Mouse (Mus musculus) large intestine, adult 2 months (tissue): ENCODE results near the gene Sipa1l3. TPM values are rescaled to one million over a fixed set of nuclear protein-coding genes. Genes with fewer than 3 reads are reported as not detected.

Experiments used
- DNase-seq: peaks from one replicate; pipeline ENCODE4 v3.0.0-alpha.2; 2012; ENCODE audit warnings: low read depth, low spot score
- WGBS: fragments of 180-500 bp; shearing (Covaris S2); methylation state at CpG from one replicate; pipeline ENCODE4 v1.1.7; 2018; 5-methylcytosine and 5-hydroxymethylcytosine counted together
- polyA plus RNA-seq: library from polyadenylated mRNA; depleted of rRNA; stranded (reverse); fragments of >200 nt; gene quantifications from 2 replicates; pipeline ENCODE4 v1.2.3, GENCODE M21; 2012

Sipa1l3 gene
- polyA plus RNA-seq, 1 experiment = 46.5 TPM

DNA sequence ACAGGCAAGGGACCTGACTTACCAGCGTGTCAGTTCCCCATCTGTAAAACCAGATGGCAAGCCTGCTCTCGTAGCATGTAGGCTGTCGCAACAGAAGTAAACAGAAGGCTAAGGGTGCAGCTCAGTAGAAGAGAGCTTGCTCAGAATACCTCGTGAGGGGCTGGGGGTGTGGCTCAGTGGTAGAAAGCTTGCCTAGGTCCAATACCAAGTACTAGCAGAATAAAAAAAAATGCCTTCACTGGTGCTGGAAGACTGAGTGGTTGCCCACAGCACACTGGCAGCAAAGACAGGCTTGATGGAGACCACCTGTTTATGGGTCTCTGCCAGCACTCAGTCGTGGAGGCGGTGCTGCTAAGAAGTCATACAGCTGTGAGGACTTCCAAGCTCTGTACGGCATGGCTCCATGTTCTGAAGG lies 93.0 kb downstream of the Sipa1l3 start:
- DNase-seq = no peak
- WGBS = 29% methylated on average over 7 of the region's 7 CpGs

DNA sequence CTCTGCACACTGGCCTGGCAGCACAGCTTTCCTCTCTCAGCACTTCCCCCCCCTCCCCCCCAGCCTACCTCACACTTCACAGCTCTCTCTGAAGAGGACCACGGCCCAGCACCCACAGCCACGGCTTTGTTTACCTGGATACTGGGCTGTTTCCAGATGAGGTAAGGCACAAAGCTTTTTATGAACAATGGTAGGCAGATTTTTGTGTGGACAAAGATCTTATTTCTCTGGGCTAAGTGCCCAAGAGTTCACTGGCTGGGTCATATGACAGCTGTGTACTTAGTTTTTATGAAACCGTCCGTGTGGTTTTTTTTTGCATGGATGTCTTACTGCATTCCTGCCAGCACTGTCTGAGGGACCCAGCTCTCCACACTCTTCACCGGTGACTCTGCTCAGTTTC lies 93.8 kb downstream of the Sipa1l3 start:
- DNase-seq = no peak
- WGBS = 14% methylated on average over 5 of the region's 5 CpGs

DNA sequence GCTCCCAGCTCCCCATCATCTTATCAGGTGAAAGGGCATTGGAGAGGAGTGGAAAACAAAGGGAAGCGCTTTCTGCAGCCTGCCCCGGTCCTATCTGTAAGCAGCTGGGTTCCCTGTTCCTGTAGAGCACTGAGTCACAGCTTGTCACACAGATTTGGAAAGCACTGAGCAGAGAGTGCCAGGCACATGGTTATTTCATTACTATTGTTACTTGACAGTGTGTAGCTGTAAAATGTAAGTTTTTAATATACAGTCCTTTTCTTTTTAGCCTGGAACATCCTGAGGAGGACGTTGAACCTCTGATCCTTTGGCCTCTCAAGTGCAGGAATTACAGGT lies 96.6 kb downstream of the Sipa1l3 start:
- no peak for DNase-seq
- 77% methylated on average over 3 of the region's 3 CpGs for WGBS

DNA sequence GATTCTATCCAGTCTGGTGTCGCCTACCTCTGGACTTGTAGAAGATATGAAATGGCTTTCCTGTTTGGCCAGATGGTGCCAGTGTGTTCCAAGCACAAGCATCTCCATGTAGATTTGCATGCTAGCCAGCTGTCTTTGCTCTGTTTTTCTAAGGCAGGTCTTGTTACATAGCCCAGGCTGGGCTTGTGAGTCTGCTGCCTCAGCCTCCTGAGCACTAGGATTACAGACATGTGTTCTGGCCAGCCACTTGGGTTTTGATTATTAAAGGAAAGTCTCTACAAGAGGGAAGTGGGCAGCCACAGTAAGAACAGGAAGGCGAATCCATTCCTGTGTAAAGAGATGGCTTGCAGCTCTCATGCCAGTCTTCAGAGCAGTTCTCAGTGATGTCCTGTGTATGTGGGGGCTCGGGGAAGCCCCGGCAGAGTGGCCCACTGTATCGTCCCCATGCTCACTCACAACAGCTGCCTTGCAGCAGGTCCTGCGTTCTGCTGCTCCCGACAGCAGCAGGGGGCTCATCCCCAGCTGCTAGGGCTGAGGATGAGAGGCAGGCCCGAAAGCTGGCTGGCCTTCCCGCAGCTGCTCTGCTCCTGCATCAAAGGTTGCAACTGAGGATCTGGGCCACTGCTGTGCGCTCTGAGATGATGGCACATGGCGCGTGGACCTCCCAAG lies 97.1 kb downstream of the Sipa1l3 start:
- no peak for DNase-seq
- 78% methylated on average over 12 of the region's 12 CpGs for WGBS

DNA sequence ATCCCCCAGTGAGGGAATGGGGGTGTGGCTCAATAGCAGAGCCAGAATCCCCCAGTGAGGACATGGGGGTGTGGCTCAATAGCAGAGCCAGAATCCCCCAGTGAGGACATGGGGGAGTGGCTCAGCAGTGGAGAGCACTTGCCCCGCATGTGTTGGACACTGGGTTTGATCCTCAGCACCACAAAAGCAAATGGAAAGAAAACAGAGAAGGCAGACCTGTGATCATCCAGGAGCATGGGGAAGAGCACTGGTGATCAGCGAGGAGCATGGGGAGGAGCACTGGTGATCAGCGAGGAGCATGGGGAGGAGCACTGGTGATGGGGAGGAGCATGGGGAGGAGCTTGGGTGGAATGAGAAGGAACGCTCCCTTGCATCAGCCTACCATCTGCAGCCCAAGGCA lies 98.6 kb downstream of the Sipa1l3 start:
- WGBS = 77% methylated on average over 4 of the region's 4 CpGs

DNA sequence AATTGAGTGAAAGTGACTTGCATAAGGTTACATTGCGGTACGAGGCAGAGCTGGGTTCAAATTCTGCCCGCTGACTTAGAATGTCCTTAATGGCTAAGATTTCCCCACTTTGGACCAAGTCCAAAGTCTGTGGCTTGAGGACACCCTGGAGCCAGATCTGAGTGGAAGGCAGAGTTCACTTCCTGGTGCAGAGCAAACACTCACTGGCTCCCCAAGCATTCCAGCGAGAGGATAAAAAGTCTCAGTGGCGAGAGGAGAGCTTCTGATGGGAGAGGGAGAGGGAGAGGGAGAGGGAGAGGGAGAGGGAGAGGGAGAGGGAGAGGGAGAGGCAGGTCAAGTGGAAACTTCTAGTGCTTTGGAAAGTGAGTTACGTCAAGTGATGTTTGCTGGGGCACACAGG lies 100.2 kb downstream of the Sipa1l3 start:
- 22% methylated on average over 6 of the region's 6 CpGs for WGBS
- no peak for DNase-seq

More for the DNA sequence above, 98.6 kb downstream of the Sipa1l3 start:
- DNase-seq = no peak

DNA sequence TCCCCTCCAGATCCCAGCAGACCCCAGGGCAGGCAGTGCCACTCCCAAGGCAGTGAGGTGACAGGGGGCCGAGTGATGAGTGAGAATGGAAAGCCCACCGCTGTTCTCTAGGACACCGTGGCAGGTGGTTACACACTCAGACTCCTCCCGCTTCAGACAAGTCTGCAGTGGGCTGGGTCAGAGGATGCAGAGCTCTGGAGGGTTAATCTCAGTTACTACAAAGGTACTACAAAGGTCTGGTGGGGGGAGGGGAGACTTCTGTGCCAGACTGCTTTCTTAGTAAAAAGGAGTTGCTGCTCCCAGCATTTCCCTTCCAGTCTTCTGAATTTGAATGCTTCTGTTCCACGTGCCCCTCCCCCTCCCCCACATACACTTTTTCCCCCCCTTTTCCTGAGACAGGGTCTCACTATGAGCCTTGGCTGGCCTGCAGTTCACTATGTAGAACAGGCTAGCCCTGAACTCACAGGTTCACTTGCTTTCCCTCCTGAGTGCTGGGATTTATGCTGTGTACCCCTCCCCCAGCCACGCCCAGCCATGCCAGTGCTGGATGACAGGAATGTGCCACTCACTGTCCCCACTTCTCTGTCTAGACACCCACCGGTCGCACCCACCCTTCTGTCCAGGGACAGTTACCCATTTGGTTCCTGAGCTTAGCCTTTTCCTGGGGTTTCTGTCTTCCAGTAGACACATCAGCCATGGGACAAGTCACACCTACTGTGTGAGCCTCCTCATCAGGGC lies 100.9 kb downstream of the Sipa1l3 start:
- no peak for DNase-seq
- WGBS = 66% methylated on average over 8 of the region's 8 CpGs

DNA sequence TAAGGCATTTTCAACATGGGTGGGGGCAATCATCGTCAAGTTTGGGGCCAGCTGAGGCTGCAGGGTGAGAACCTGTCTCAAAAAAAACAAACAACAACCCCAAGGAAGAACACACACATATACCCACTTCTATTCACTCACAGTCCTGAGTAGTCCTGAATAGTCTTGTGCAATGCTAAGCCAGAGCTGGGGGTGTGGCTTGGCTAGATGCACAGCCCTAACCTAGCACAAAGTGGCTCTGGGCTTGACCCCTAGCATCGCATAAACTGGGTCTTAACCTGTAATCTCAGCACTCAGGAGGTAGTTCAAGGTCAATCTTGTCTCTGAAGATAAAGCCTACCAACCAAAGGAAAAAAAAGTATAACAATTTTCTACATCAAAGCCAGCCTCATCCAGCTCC lies 101.5 kb downstream of the Sipa1l3 start:
- WGBS = 36% methylated on average over 2 of the region's 2 CpGs
- DNase-seq = no peak

DNA sequence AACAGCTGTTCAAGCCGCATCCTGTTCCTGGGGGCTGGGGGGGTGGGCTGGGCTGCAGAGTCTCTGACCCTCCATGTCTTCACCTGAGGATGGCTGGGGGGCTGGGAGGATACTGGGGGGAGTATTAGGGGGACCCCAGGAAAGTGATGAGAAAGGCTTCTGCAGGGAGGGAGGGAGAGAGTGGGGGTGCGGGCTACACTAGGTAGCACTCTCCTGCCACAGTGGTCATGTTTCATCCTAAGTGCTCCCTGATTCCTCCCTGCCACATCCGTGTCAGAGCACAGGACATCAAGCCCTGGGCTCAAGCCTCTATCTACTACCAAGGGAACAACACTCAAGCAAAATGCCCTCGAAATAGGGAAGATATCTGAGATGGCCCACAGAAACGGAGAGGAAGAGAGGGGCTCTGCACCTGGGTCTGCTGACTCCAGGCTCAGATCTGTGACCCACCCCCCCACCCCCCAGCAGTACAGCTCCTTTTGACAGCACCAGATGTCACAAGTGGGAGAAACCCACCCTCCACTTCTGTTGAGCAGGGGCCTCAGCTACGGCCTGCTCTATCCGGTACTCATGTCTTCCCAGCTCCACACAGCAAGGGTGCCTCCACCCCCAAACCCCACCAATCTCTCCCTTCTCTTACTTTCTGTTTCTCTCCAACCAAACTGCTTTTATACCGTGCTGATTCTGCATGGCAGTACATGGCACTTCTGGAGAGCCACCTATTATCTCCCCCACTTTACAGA lies 106.4 kb downstream of the Sipa1l3 start:
- WGBS = 67% methylated on average over 8 of the region's 8 CpGs

DNA sequence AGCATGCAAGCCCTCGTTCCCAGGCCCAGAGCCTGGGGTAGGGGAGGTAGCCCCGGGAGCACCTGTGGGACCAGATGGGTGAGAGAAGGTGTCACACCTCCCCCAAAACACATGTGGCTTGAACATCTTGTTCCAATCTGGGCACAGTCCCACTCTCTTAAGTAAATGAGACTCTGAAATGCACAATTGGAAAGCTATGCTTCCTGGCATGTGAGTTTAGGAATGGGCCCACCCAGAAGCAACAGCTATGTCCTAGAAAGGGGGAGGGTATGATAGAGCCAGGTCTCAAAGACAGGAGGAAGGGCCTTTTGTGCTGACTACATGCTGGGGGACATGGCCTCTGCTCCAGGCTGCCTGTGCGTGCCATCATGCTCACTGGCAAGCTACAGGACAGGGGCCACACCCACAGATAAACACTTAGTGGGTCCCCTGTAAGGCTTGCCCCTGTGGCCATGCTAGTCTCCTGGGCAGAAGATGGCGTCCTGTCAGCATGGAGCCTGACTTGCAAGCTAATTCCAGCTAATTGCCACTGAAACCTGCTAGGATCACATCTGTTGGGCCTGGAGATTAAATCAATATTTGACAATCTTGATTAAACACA lies 107.1 kb downstream of the Sipa1l3 start:
- WGBS = 30% methylated on average over 4 of the region's 4 CpGs
- no peak for DNase-seq

More for the DNA sequence above, 106.4 kb downstream of the Sipa1l3 start:
- DNase-seq = no peak

DNA sequence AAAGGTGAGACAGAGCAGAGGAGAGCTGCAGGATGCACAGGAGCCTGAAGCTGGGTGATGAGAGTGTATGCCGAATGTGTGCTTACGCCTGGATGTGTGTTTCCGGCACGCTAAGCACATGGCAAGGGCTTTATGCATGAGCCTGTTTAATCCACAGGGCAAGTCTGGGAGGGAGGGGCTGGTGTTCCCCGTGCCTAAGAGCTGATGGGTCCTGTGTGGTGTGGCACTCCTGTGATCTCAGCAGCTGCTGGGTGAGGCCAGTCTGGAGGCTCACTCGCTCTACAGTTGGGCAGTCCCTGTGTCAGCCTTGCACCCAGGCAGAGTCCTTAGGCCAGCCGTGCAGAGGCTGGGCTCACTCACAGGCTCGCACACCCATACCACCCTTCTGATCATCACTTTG lies 108.0 kb downstream of the Sipa1l3 start:
- 61% methylated on average over 8 of the region's 8 CpGs for WGBS

DNA sequence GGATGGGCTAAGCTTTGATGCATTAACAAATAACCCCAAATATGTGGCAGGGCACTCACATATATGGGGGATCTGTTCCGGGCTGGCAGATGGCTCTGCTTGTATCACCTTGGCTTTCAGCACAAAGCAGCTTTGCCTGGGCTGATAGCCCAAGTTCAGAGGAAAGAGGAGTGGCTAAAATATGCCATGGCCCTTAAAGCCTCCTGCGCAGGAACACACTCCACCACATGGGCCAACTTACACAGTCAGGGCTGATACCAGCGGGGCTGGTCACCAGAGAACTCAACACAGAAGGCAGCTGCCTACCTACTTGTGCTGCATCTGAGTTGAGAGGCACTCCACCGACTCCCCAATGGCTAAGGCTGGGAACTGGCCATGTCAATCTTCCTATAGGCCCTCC lies 111.6 kb downstream of the Sipa1l3 start:
- 90% methylated on average over 4 of the region's 4 CpGs for WGBS
- no peak for DNase-seq

More for the DNA sequence above, 108.0 kb downstream of the Sipa1l3 start:
- DNase-seq = no peak

DNA sequence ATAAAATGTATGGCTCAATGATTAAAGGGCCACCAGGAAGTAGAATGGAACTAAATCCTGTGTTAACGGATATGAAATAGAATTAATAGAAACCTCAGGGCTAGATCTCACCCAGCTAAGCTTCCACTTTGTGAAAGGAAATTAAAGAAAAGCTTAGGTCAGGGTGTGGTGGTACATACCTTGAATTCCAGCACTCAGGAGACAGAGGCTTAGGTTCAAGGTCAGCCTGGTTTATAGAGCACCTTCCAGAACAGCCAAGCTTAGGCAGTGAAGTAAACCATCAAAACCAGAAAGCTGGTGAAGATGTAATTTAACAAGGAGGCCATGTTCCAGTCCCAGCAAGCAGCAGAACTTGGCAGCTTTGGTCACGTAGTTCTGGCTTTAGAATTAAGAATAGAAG lies 114.3 kb downstream of the Sipa1l3 start:
- no peak for DNase-seq
- 88% methylated on average over 2 of the region's 2 CpGs for WGBS

DNA sequence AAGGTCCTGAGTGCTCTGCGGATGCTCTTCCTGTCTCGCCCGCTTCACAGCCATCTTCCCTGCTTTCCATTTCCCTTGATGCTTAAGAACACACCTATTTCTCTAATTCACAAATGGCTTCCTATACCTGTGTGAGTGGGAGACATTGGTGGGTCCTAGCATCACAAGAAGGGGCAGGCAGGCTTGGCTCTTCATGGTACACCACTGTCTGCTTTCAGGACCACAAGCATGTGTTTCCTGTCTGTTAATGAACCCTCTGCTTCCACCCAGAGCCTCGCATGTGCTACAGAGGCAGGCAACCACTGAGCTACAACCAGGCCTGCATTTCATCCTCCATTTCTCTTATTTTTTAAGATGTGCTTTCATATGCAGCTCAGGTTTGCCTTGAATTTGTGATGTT lies 116.4 kb downstream of the Sipa1l3 start:
- whole genome bisulfite sequencing = 95% methylated on average over 4 of the region's 4 CpGs
- no peak for DNase-seq

DNA sequence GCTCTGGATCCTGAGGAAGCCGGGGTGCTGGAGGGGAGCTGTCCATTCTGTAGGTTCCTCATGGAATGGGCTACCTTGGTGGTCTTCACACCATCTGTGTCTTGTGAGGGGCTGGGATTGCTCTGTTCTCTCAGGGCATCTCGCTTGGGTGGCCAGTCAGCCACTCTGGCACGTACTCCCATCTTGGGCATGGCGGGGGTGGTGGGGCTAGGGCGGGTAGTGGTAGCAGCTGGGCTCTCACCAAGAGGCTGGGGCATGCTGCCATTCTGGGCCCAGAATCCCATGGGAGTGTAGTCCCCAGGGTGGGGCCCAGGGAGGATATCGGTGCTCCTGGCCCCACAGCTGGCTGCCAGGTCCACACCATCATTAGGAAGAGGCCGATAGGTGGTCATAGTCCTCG lies 118.0 kb downstream of the Sipa1l3 start:
- no peak for DNase-seq
- 95% methylated on average over 8 of the region's 8 CpGs for WGBS

DNA sequence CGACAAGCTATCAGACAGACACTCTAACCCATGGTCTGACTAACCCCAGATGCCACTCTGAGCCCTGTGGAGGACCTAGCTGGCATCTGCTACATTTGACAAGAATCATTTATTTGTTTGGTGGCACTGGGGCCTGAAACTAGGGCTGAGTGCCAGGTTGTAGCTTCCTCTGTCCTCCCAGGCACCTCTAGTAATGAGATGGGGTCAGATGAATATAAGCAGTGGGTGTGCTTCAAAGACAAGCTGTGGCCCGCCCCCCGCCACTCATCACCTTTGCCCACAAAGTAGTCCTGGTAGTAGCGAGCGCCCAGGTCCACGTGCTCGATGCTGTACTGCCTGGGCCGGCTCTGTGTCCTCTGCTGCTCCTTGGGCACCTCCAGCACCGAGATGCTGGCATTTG lies 119.4 kb downstream of the Sipa1l3 start:
- WGBS = 93% methylated on average over 9 of the region's 9 CpGs
- DNase-seq = no peak

DNA sequence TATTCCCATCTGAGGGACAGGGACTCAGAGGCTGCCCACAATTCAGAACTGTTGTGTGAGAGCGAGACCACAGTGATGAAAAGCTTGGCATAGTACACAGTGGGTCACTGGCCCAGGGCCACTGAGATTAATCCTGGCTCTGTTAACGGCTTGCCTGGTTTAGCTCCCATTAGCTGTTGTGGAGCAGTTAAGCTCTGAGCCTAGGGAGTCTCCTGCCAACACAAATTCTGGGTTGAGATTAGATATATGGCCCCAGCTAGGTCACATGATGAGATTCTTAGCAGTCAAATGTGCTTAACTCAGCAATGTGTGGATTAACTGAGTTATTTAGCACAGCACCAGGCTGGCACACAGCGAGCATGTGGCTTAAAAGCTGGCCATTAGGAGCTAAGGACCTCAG lies 121.0 kb downstream of the Sipa1l3 start:
- 56% methylated on average over 3 of the region's 3 CpGs for WGBS
- no peak for DNase-seq

DNA sequence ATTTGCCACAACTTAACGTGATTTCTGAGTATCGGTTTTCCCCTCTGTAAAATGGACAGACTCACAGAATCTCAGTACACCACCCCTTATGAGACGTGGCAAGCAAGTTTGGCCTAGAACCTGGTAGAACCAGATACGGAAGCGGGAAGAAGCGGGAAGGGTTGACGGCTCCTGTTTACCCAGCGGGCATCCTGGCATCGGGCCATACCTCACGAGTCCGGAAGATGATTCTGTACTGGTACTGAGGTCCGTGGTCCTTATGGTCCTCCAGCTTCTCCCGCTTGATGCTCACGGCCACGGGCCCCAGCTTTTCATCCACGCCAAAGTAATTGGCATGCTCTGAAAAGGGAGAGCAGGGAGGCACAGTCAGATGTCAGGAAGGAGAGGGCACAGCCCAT lies 121.5 kb downstream of the Sipa1l3 start:
- no peak for DNase-seq
- WGBS = 67% methylated on average over 16 of the region's 16 CpGs

DNA sequence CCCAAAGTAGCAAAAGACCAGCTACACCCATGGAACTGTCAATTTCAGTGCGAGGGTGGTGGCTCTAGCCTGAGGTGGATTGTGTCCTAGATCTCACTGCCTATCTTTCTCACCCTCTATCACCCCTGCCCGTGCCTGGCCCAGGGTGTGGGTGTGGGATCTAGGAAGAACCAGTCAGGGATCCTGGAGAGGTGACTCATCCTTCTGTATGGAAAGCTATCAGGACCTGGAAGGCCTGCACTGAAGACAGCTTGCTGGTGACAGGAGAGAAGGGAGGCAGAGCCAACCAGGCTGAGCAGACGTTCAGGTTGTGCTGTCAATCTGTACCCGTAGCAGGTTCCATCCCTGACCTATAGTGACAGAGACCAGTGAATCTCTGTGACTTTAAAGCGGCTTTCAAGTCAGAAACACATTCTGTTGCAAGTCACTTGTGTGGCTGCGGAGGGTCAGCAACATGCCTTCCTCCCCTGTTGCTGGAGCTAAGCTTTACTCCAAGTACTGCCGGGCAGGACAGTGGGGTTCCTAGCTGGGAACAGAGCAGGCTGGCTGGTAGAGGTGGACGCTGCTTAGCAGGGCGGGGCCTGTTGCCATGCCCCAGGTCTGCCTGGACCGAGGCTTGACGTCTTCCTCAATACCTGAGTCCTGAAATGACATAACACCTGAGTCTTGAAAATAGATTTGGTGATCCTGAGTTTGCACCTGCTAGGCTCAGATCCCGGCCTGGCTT lies 122.1 kb downstream of the Sipa1l3 start:
- WGBS = 69% methylated on average over 12 of the region's 12 CpGs
- DNase-seq = no peak

DNA sequence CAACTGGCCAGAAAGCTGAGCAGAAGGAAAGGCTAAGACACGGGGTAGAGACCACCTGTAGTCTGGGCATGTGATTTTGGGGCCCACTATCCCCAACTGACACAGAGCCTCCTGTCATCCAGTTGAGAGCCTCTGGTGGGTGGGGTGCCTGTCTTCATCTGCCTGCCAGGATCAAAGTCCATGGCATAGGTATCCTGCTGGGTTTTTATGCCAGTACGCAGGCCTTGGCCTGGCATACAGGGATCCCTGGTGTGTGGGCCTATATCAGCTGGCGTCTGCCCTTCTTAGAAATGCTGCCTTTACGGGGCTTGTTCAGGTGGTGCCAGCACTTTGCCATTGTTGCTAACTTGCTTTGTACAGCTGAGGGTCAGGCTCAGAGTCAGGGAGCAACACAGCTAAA lies 123.3 kb downstream of the Sipa1l3 start:
- WGBS = 72% methylated on average over 4 of the region's 4 CpGs
- no peak for DNase-seq
